Mouse (Mus musculus): ENCODE results near the gene Erf. TPM values are rescaled to one million over a fixed set of nuclear protein-coding genes. Genes with fewer than 3 reads are reported as not detected.
A peak's percentile ranks its signal among the peaks of the same experiment; 100 is the strongest.

The Erf gene
- polyA plus RNA-seq, 1 experiment from 2014 or later, result 7.8 TPM

- no peaks in the 10 kb centered on the region for H3K9me3 ChIP-seq (ENCODE audit: control insufficient read depth)
- 87% methylated on average over 10 of the region's 10 CpGs for WGBS
- peaks cover 66% of the 10 kb centered on the region for H3K36me3 ChIP-seq (ENCODE audit: control insufficient read depth, insufficient read depth)
- H3K4me3 ChIP-seq (ENCODE audit: low read depth, low read length), result no peak overlapping the region
- no peaks in the 10 kb centered on the region for H3K4me1 ChIP-seq (replicated peaks; ENCODE audit: control insufficient read depth, insufficient read depth, low read length)
- no peak overlapping the region for H3K4me2 ChIP-seq (replicated peaks; ENCODE audit: low read depth)
- peak overlapping the region; percentile 21; the same call in 1 of the 2 replicates for H3K27ac ChIP-seq (ENCODE audit: low read depth, low read length)
- TF ChIP-seq CTCF (IDR thresholded peaks at IDR 0.05; ENCODE audit: low read depth), result no peak
- H3K27me3 ChIP-seq (replicated peaks; ENCODE audit: control insufficient read depth, insufficient read depth, low read length), result no peaks in the 10 kb centered on the region
- no peak for ATAC-seq
- no peak overlapping the region for H3K9ac ChIP-seq (ENCODE audit: low read depth, low read length)
These were observed 42.7 kb upstream of the Erf start for GRCm38 (mm10) chr7:25293191-25293739.

- H3K4me1 ChIP-seq (replicated peaks; ENCODE audit: control insufficient read depth, insufficient read depth, low read length), result no peaks in the 10 kb centered on the region
- H3K9ac ChIP-seq (ENCODE audit: low read depth, low read length), result no peak overlapping the region
- 42% methylated on average over 7 of the region's 7 CpGs for WGBS
These were observed 41.5 kb upstream of the Erf start for GRCm38 (mm10) chr7:25292107-25292506.

GRCm38 (mm10) chr7:25290911-25291310 is 40.4 kb upstream of the Erf start:
- no peak overlapping the region for H3K27ac ChIP-seq (ENCODE audit: low read depth, low read length)

More at GRCm38 (mm10) chr7:25292107-25292506, 41.5 kb upstream of the Erf start:
- H3K4me2 ChIP-seq (replicated peaks; ENCODE audit: low read depth), result no peak overlapping the region
- no peak overlapping the region for H3K4me3 ChIP-seq (ENCODE audit: low read depth, low read length)
- no peak for ATAC-seq
- peaks cover 78% of the 10 kb centered on the region for H3K36me3 ChIP-seq (ENCODE audit: control insufficient read depth, insufficient read depth)
- H3K27me3 ChIP-seq (replicated peaks; ENCODE audit: control insufficient read depth, insufficient read depth, low read length), result no peaks in the 10 kb centered on the region
- no peak for TF ChIP-seq CTCF (IDR thresholded peaks at IDR 0.05; ENCODE audit: low read depth)
- H3K9me3 ChIP-seq (ENCODE audit: control insufficient read depth), result no peaks in the 10 kb centered on the region
- H3K27ac ChIP-seq (ENCODE audit: low read depth, low read length), result no peak overlapping the region; the same call in 1 of the 2 replicates

DNA sequence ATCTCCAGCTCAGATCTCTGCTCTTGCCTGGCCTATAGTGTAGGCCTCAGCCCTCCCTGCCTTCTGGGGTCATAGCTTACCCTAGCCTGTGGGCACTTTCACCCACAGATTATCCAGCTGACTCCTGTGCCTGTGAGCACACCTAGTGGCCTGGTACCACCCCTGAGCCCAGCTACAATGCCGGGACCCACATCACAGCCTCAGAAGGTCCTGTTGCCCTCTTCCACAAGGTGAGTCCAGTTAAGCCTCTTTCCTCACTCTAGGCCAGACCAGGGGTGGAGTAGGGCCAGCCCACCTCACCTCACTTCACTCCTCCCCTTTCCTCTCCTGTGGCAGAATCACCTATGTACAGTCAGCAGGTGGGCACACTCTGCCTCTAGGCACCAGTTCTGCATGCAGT is 39.9 kb upstream of the Erf start:
- 93% methylated on average over 1 of the region's 1 CpGs for WGBS
- no peak; the same call in 1 of the 2 replicates for ATAC-seq
- Histone ChIP-seq H3K4me2 (replicated peaks; ENCODE audit: low read depth) (no peak overlapping the region), H3K27ac (ENCODE audit: low read depth, low read length) (no peak overlapping the region), H3K4me3 (ENCODE audit: low read depth, low read length) (no peak overlapping the region), H3K36me3 (ENCODE audit: control insufficient read depth, insufficient read depth) (peaks cover 94% of the 10 kb centered on the region), H3K4me1 (replicated peaks; ENCODE audit: control insufficient read depth, insufficient read depth, low read length) (no peaks in the 10 kb centered on the region), H3K9me3 (ENCODE audit: control insufficient read depth) (no peaks in the 10 kb centered on the region), H3K27me3 (replicated peaks; ENCODE audit: control insufficient read depth, insufficient read depth, low read length) (no peaks in the 10 kb centered on the region), H3K9ac (ENCODE audit: low read depth, low read length) (no peak overlapping the region)
- TF ChIP-seq CTCF (IDR thresholded peaks at IDR 0.05; ENCODE audit: low read depth), result no peak

More at GRCm38 (mm10) chr7:25290911-25291310, 40.4 kb upstream of the Erf start:
- Histone ChIP-seq H3K4me1 (replicated peaks; ENCODE audit: control insufficient read depth, insufficient read depth, low read length) (no peaks in the 10 kb centered on the region), H3K9ac (ENCODE audit: low read depth, low read length) (no peak overlapping the region), H3K9me3 (ENCODE audit: control insufficient read depth) (no peaks in the 10 kb centered on the region), H3K4me2 (replicated peaks; ENCODE audit: low read depth) (no peak overlapping the region), H3K27me3 (replicated peaks; ENCODE audit: control insufficient read depth, insufficient read depth, low read length) (no peaks in the 10 kb centered on the region), H3K36me3 (ENCODE audit: control insufficient read depth, insufficient read depth) (peaks cover 90% of the 10 kb centered on the region), H3K4me3 (ENCODE audit: low read depth, low read length) (no peak overlapping the region)
- no peak for TF ChIP-seq CTCF (IDR thresholded peaks at IDR 0.05; ENCODE audit: low read depth)
- WGBS, result 61% methylated on average over 2 of the region's 2 CpGs
- ATAC-seq, result peak; percentile 46

DNA sequence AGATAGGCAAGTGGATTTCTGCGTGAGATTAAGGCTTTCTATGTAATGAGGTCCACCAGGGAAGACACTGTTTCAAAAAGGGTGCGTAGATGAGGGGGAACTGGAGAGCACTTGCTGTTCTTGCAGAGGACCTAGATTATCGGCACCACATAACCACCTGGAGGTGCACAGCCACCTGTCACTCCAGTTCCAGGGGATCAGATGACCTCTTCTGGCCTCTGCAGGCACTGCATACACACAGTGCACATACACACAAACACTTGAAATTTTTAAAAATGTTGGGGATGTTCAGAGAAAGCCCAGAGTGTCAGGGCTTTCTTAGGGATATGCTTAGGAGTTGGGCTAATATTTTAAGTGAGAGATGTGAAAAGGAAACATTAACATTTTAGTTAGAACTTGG is 39.4 kb upstream of the Erf start:
- no peak overlapping the region for H3K4me3 ChIP-seq (ENCODE audit: low read depth, low read length)
- H3K36me3 ChIP-seq (ENCODE audit: control insufficient read depth, insufficient read depth), result peaks cover 94% of the 10 kb centered on the region
- no peak overlapping the region for H3K9ac ChIP-seq (ENCODE audit: low read depth, low read length)
- TF ChIP-seq CTCF (IDR thresholded peaks at IDR 0.05; ENCODE audit: low read depth), result peak; percentile 35
- H3K4me2 ChIP-seq (replicated peaks; ENCODE audit: low read depth), result no peak overlapping the region
- H3K27ac ChIP-seq (ENCODE audit: low read depth, low read length), result peak overlapping the region; percentile 21; the same call in 1 of the 2 replicates
- no peak for ATAC-seq
- no peaks in the 10 kb centered on the region for H3K27me3 ChIP-seq (replicated peaks; ENCODE audit: control insufficient read depth, insufficient read depth, low read length)
- WGBS, result 96% methylated on average over 3 of the region's 3 CpGs
- H3K4me1 ChIP-seq (replicated peaks; ENCODE audit: control insufficient read depth, insufficient read depth, low read length), result no peaks in the 10 kb centered on the region
- H3K9me3 ChIP-seq (ENCODE audit: control insufficient read depth), result no peaks in the 10 kb centered on the region

DNA sequence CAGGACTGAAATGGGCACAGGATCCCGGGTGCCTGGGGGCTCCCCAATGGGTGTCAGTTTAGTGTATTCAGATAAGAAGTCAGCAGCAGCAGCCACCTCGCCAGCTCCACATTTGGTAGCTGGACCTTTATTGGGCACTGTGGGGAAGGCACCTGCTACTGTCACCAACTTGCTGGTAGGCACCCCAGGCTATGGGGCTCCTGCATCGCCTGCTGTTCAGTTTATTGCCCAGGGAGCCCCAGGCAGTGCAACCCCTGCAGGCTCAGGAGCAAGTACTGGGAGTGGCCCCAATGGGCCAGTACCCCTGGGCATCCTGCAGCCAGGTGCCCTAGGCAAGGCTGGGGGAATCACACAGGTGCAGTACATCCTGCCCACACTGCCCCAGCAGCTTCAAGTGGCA is 38.2 kb upstream of the Erf start:
- H3K4me1 ChIP-seq (replicated peaks; ENCODE audit: control insufficient read depth, insufficient read depth, low read length), result 0 out of 2 replicates have a peak, but pooled peaks cover 3% of the 10 kb centered on the region
- H3K36me3 ChIP-seq (ENCODE audit: control insufficient read depth, insufficient read depth), result peaks cover 89% of the 10 kb centered on the region
- H3K9ac ChIP-seq (ENCODE audit: low read depth, low read length), result no peak overlapping the region
- H3K4me2 ChIP-seq (replicated peaks; ENCODE audit: low read depth), result no peak overlapping the region
- no peak for TF ChIP-seq CTCF (IDR thresholded peaks at IDR 0.05; ENCODE audit: low read depth)
- 71% methylated on average over 3 of the region's 3 CpGs for WGBS
- H3K9me3 ChIP-seq (ENCODE audit: control insufficient read depth), result no peaks in the 10 kb centered on the region
- no peak for ATAC-seq
- no peak overlapping the region for H3K4me3 ChIP-seq (ENCODE audit: low read depth, low read length)
- H3K27ac ChIP-seq (ENCODE audit: low read depth, low read length), result no peak overlapping the region
- H3K27me3 ChIP-seq (replicated peaks; ENCODE audit: control insufficient read depth, insufficient read depth, low read length), result no peaks in the 10 kb centered on the region
